In genomic region chr4:97868938-97869440, GRCm38 (mm10) we compare ENCODE assay signal across 9 mouse cellular contexts.
DNase-seq lines count a peak whose midpoint lies in the region; ATAC-seq and TF ChIP-seq lines count a peak whose summit lies in the region.
"Had no signal": no experiment of that assay in that cellular context is flagged by ENCODE, and none has a peak within 500 bp of the region (broad histone marks: within the 10 kb centered on the region; RNA-seq: fewer than 3 reads in every experiment).

No protein-coding gene starts in this region.

- peak overlapping the region; percentile 92 for H3K27ac ChIP-seq in intestine, embryonic 15.5 days
- H3K27ac ChIP-seq in left cerebral cortex, adult 2 months: peak overlapping the region; percentile 91
- peak overlapping the region; percentile 34 for H3K27ac ChIP-seq in spleen, adult 2 months (ENCODE audit: insufficient read depth, low read length)
- H3K27ac ChIP-seq: macrophage had no signal

- ATAC-seq in intestine, embryonic 15.5 days: peak; percentile 83
- no peak; the same call in 1 of the 2 replicates for ATAC-seq in erythroid progenitor cell, adult 5-6 weeks (replicated peaks; ENCODE audit: low FRiP score, poor library complexity, severe bottlenecking)

- no peaks in the 10 kb centered on the region for H3K36me3 ChIP-seq in intestine, embryonic 15.5 days
- H3K36me3 ChIP-seq in spleen, adult 2 months (ENCODE audit: control insufficient read depth, insufficient read depth, low read length): no peaks in the 10 kb centered on the region

- TF ChIP-seq POLR2A in spleen, adult 2 months (IDR thresholded peaks at IDR 0.05; ENCODE audit: low read depth, low read length): no peak

- peak overlapping the region; percentile 17 for H3K4me3 ChIP-seq in intestine, embryonic 15.5 days (replicated peaks)
- H3K4me3 ChIP-seq in left cerebral cortex, adult 2 months: peak overlapping the region; percentile 55
- H3K4me3 ChIP-seq in spleen, adult 2 months (ENCODE audit: extremely low read depth, insufficient read depth, insufficient read length): no peak overlapping the region

- WGBS in intestine, embryonic 15.5 days: 48% methylated on average over 27 of the region's 27 CpGs
- WGBS in spleen, adult 2 months: 89% methylated on average over 27 of the region's 27 CpGs

- no peak for TF ChIP-seq CTCF in left cerebral cortex, adult 2 months (IDR thresholded peaks at IDR 0.05)
- TF ChIP-seq CTCF in spleen, adult 2 months (IDR thresholded peaks at IDR 0.05; ENCODE audit: extremely low read depth, insufficient read depth, insufficient read length, insufficient replicate concordance): no peak

- no peaks in the 10 kb centered on the region for H3K27me3 ChIP-seq in intestine, embryonic 15.5 days (replicated peaks)
- no peaks in the 10 kb centered on the region for H3K27me3 ChIP-seq in spleen, adult 2 months (ENCODE audit: control insufficient read depth, insufficient read depth, low read length)

- no peaks in the 10 kb centered on the region for H3K9me3 ChIP-seq in intestine, embryonic 15.5 days

- peak; percentile 96 for DNase-seq in adrenal gland, postnatal 10 days
- peak; percentile 99 to 100 for DNase-seq in cerebellum, postnatal 14 days
- DNase-seq in gastrocnemius, postnatal 10 days: peak; percentile 99
- DNase-seq in left cerebral cortex, adult 2 months (ENCODE audit: extremely low spot score in 1 of 2, low spot score in 2 of 2): peak; percentile 93 to 98
- DNase-seq in lung, postnatal 36 days: peak; percentile 98
- DNase-seq in spleen, adult 2 months (ENCODE audit: low read depth in 1 of 2, low spot score in 2 of 2): peak in 1 of 2 experiments; percentile 20

- intact Hi-C loops in left cerebral cortex, adult 2 months (cut with DNase I): loop anchor here (2.0 kb wide), 1 partner anchor 90 kb away; the partner anchor contains the start of gene E130114P18Rik

- no peak overlapping the region for H3K9ac ChIP-seq in intestine, embryonic 15.5 days

- peaks cover 13% of the 10 kb centered on the region for H3K4me1 ChIP-seq in intestine, embryonic 15.5 days (replicated peaks)
- no peaks in the 10 kb centered on the region; the same call in 1 of the 2 replicates for H3K4me1 ChIP-seq in spleen, adult 2 months (ENCODE audit: control insufficient read depth, insufficient read depth, insufficient read length)

- H3K4me2 ChIP-seq in intestine, embryonic 15.5 days (replicated peaks): peak overlapping the region; percentile 56

Comparison
In these comparisons a context has a peak if more than half of its experiments do, and no peak if none do; other contexts are left out.
1. H3K27ac ChIP-seq: peak in every context shown above with its lines; median percentile 92 in intestine, embryonic 15.5 days; 91 in left cerebral cortex, adult 2 months; 34 in spleen, adult 2 months.